Mouse (Mus musculus) embryonic fibroblast, embryonic 13.5 days (primary cell): ENCODE data around the gene Gm960. TPM values are rescaled to one million over a fixed set of nuclear protein-coding genes. Genes with fewer than 3 reads are reported as not detected.

Experiments used
- H3K27ac ChIP-seq: 2 replicates; pipeline ENCODE4 v1.5.1; 2012; ENCODE audit warnings: low read length, control low read depth, inconsistent platforms; ENCODE audit not compliant: insufficient read depth
- H3K4me1 ChIP-seq: 2 replicates; pipeline ENCODE4 v1.6.1; 2011; ENCODE audit warnings: low read length; ENCODE audit not compliant: control insufficient read depth, insufficient read depth
- H3K4me3 ChIP-seq: 2 replicates; pipeline ENCODE4 v1.5.1; 2011; ENCODE audit warnings: mild to moderate bottlenecking, control low read depth, low read length; ENCODE audit not compliant: insufficient read depth
- CTCF ChIP-seq: IDR thresholded peaks from 2 replicates; pipeline ENCODE4 v1.5.1; 2011; ENCODE audit warnings: mild to moderate bottlenecking, control low read depth, low read length, moderate library complexity, borderline replicate concordance; ENCODE audit not compliant: insufficient read depth
- POLR2A ChIP-seq: IDR thresholded peaks from 2 replicates; pipeline ENCODE4 v1.6.1; 2011; ENCODE audit warnings: low read depth, mild to moderate bottlenecking, control low read depth, low read length, moderate library complexity
- polyA plus RNA-seq: library from polyadenylated mRNA; stranded (reverse); fragments of >200 nt; gene quantifications from 2 replicates; pipeline ENCODE4 v1.2.4, GENCODE M21; 2011; ENCODE audit warnings: low read depth; ENCODE audit not compliant: missing spikeins, insufficient read length

Gm960 gene
- polyA plus RNA-seq, 1 experiment, result not detected

DNA sequence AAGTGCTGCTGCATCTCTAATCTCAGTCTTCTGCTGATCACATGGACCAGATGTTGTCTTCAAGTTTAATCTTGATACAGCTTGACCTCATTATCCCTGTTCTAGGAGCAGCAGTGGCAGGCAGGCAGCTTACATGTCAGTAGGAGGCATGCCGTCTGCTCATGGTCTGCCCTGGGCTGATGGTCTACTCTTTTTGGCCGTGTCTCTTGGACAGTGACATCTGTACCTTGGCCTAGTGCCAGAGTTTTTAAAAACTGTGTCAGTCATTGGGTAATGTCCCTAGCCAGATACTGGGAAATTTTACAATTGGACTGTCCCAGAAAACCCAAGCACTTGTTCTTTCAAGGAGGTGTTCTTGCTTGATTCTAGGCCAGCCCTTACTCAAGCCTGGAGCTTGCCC lies 119.7 kb downstream of the Gm960 start:
- Histone ChIP-seq H3K4me1 (no peaks in the 10 kb centered on the region), H3K4me3 (no peak overlapping the region), H3K27ac (no peak overlapping the region)
- no peak for TF ChIP-seq POLR2A
- no peak for TF ChIP-seq CTCF

Other genes starting within 250 kb of the Gm960 start
- gene Syt12, start 221.2 kb downstream of the Gm960 start, polyA plus RNA-seq, result 1.4 and 1.9 TPM in 2 replicates
- not detected in 2 replicates for gene 2010003K11Rik, start 200.1 kb downstream of the Gm960 start, polyA plus RNA-seq
- 16.4 and 17.3 TPM in 2 replicates for gene Pcx, start 188.2 kb downstream of the Gm960 start, polyA plus RNA-seq
- gene Lrfn4, start 83.0 kb downstream of the Gm960 start, polyA plus RNA-seq, result 20.2 and 20.3 TPM in 2 replicates
- gene Rce1, start 73.0 kb downstream of the Gm960 start, polyA plus RNA-seq, result 24.9 and 27.5 TPM in 2 replicates
- not detected in 2 replicates for gene Sptbn2, start 12.5 kb upstream of the Gm960 start, polyA plus RNA-seq
- gene Rbm4b, start 57.8 kb upstream of the Gm960 start, polyA plus RNA-seq, result 7.0 and 11.9 TPM in 2 replicates
- gene Rbm4, start 95.2 kb upstream of the Gm960 start, polyA plus RNA-seq, result 39.8 and 48.3 TPM in 2 replicates
- 7.8 and 16.1 TPM in 2 replicates for gene Gm21992, start 112.9 kb upstream of the Gm960 start, polyA plus RNA-seq
- gene Rbm14, start 113.0 kb upstream of the Gm960 start, polyA plus RNA-seq, result 33.4 and 33.6 TPM in 2 replicates
- 43.3 and 48.7 TPM in 2 replicates for gene Ccs, start 140.7 kb upstream of the Gm960 start, polyA plus RNA-seq
- 0.26 TPM in 1 of 2 replicates, not detected in the other for gene Ccdc87, start 140.7 kb upstream of the Gm960 start, polyA plus RNA-seq
- gene Ctsf, start 156.5 kb upstream of the Gm960 start, polyA plus RNA-seq, result 20.3 and 23.5 TPM in 2 replicates
- gene Actn3, start 179.2 kb upstream of the Gm960 start, polyA plus RNA-seq, result 1.4 and 1.5 TPM in 2 replicates
- 9.5 and 11.1 TPM in 2 replicates for gene Zdhhc24, start 180.0 kb upstream of the Gm960 start, polyA plus RNA-seq
- gene Bbs1, start 208.0 kb upstream of the Gm960 start, polyA plus RNA-seq, result 1.7 and 4.0 TPM in 2 replicates
- 74.9 and 81.0 TPM in 2 replicates for gene Dpp3, start 229.6 kb upstream of the Gm960 start, polyA plus RNA-seq
- gene Peli3, start 244.5 kb upstream of the Gm960 start, polyA plus RNA-seq, result 0.99 and 2.5 TPM in 2 replicates